Mouse (Mus musculus): ENCODE measurements at regions not wholly inside any gene's neighbourhood (a gene's known extent, or its start where the extent isn't known, plus 50 kb on each side); places are given as distances from the start of the nearest gene placed in this dataset.

DNA sequence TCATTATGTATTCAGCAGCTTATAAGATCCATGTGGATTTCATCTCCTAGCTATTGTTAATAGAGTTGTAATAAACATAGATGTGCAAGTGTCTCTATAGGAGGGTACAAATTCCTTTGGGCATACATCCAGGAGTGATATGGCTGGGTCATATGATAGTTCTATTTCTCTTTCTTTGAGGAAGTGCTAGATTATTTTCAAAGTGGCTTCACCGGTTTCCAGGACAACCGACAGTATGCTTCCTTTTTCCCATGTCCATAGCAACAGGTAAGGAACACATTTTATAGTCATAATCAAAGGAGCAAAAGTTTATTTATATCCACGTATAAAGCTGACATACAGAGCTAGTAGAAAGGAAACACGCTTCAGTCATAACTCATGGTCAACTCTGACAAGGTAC is 710.2 kb upstream of the Tenm4 start:
- Histone ChIP-seq H3K9me3 (replicated peaks; ENCODE audit: control insufficient read depth, low read length) (no peaks in the 10 kb centered on the region), H3K27ac (ENCODE audit: low read depth, low read length) (no peak overlapping the region), H3K4me1 (ENCODE audit: control insufficient read depth, insufficient read depth, low read length) (no peaks in the 10 kb centered on the region), H3K36me3 (ENCODE audit: control insufficient read depth, insufficient read depth, low read length) (no peaks in the 10 kb centered on the region), H3K9ac (ENCODE audit: low read length) (no peak overlapping the region), H3K4me3 (ENCODE audit: low read depth, low read length) (no peak overlapping the region), H3K27me3 (replicated peaks; ENCODE audit: control insufficient read depth, insufficient read depth, low read length) (no peaks in the 10 kb centered on the region), H3K4me2 (ENCODE audit: low read length) (no peak overlapping the region)
- DNase-seq (ENCODE audit: low spot score) (no peak), ATAC-seq (no peak)
- 91% methylated on average over 4 of the region's 4 CpGs for WGBS

DNA sequence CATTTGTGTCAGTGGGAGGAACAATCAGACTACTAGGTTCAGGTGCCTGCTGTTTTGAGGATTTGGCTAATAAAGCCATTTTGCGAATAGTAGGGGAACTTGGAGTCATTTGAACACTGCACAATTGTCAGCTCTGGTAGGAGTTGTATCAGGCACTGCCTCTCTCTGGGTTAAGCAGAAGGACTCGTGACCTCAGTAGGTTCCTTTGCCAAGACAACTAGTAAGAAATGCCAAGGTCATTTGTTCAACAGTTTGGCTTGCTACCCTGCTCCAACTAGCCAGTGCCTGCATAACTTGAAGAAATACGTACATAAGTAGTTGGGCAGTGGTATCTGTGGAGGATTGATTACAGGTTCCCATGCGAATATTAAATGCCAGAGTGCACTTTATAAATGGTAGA is 705.5 kb upstream of the Tenm4 start:
- Histone ChIP-seq H3K4me2 (ENCODE audit: low read length) (no peak overlapping the region), H3K9ac (ENCODE audit: low read length) (no peak overlapping the region), H3K27me3 (replicated peaks; ENCODE audit: control insufficient read depth, insufficient read depth, low read length) (no peaks in the 10 kb centered on the region), H3K9me3 (replicated peaks; ENCODE audit: control insufficient read depth, low read length) (no peaks in the 10 kb centered on the region), H3K4me3 (ENCODE audit: low read depth, low read length) (no peak overlapping the region), H3K36me3 (ENCODE audit: control insufficient read depth, insufficient read depth, low read length) (no peaks in the 10 kb centered on the region), H3K27ac (ENCODE audit: low read depth, low read length) (no peak overlapping the region), H3K4me1 (ENCODE audit: control insufficient read depth, insufficient read depth, low read length) (no peaks in the 10 kb centered on the region)
- WGBS = 88% methylated on average over 4 of the region's 4 CpGs
- DNase-seq (ENCODE audit: low spot score) = no peak
- ATAC-seq = no peak

DNA sequence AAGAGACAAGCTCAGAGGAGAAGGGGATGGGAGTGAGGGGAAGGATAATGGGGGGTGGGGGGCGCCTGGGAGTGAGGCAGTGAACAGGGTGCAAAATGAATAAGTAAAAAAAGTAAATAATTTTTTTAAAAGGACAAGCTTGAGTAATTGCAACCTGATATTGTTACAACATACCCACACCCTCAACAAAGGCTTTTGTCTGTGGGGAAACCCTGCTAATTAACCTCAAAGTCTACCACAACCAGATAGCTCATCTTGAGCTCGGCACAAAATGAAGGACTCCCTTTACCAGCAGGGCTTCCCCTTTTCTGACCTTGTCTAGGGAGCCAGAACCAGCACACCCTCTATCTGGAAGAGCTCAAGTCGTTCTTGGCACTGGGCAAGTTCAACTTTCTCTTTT is 704.0 kb upstream of the Tenm4 start:
- Histone ChIP-seq H3K36me3 (ENCODE audit: control insufficient read depth, insufficient read depth, low read length) (no peaks in the 10 kb centered on the region), H3K4me3 (ENCODE audit: low read depth, low read length) (no peak overlapping the region), H3K27me3 (replicated peaks; ENCODE audit: control insufficient read depth, insufficient read depth, low read length) (no peaks in the 10 kb centered on the region), H3K4me1 (ENCODE audit: control insufficient read depth, insufficient read depth, low read length) (no peaks in the 10 kb centered on the region), H3K27ac (ENCODE audit: low read depth, low read length) (no peak overlapping the region), H3K9me3 (replicated peaks; ENCODE audit: control insufficient read depth, low read length) (no peaks in the 10 kb centered on the region), H3K4me2 (ENCODE audit: low read length) (no peak overlapping the region), H3K9ac (ENCODE audit: low read length) (no peak overlapping the region)
- DNase-seq (ENCODE audit: low spot score) = no peak
- no peak for ATAC-seq
- 16% methylated on average over 3 of the region's 3 CpGs for WGBS

DNA sequence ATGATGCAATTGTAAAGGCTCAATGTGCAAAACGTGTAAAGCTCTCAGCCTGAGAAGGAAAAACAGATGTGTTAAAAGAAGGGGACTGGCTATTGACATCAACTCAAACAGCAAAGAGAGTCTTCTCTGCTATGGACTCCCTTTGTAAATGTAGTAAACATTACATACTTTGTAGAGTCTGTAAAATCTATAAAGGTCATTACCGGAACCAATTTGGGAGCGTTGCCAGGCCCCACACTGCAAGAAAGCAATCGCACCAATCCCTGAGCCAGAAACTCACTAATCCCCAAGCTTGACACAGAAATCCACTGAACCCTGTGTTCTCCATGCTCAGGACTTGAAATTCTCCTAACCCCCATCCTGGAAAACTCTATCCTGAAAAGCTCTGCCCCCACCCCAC is 697.2 kb upstream of the Tenm4 start:
- H3K9ac ChIP-seq (ENCODE audit: low read length) = no peak overlapping the region
- no peak for DNase-seq (ENCODE audit: low spot score)
- H3K36me3 ChIP-seq (ENCODE audit: control insufficient read depth, insufficient read depth, low read length) = no peaks in the 10 kb centered on the region
- ATAC-seq = no peak
- H3K9me3 ChIP-seq (replicated peaks; ENCODE audit: control insufficient read depth, low read length) = no peaks in the 10 kb centered on the region
- no peaks in the 10 kb centered on the region for H3K27me3 ChIP-seq (replicated peaks; ENCODE audit: control insufficient read depth, insufficient read depth, low read length)
- no peaks in the 10 kb centered on the region for H3K4me1 ChIP-seq (ENCODE audit: control insufficient read depth, insufficient read depth, low read length)
- no peak overlapping the region for H3K27ac ChIP-seq (ENCODE audit: low read depth, low read length)
- no peak overlapping the region for H3K4me3 ChIP-seq (ENCODE audit: low read depth, low read length)
- no peak overlapping the region for H3K4me2 ChIP-seq (ENCODE audit: low read length)
- 61% methylated on average over 4 of the region's 4 CpGs for WGBS

DNA sequence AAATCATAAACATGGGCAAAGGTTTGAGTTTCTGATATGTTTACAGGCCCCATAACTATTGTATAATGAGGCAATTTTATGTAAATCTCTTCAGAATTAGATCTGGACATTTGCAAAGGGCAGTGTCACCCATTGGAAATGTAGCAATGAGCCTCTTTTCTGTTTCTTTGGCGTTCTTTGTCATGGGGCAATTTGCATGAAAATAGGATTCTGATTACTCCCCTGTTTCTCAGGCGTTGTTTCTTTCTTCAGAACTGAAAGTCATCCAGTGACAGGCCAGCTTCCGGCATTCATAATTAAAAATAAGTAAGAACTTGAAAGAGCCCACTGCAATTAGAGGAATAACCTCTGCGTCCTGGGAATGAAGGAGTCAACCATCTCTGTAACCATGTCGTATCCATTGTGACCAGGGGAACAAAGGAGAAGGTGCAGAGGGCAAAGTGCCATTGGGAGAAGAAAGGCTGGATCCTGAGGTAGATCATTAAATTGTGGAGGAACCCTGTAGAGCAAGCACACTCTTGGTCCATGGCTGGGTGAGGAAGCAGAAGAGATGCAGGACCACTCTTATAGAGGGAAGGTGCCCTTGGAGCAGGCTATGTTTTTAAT is 690.8 kb upstream of the Tenm4 start:
- Histone ChIP-seq H3K27ac (ENCODE audit: low read depth, low read length) (no peak overlapping the region), H3K4me1 (ENCODE audit: control insufficient read depth, insufficient read depth, low read length) (0 out of 2 replicates have a peak, but pooled peaks cover 4% of the 10 kb centered on the region), H3K27me3 (replicated peaks; ENCODE audit: control insufficient read depth, insufficient read depth, low read length) (no peaks in the 10 kb centered on the region), H3K36me3 (ENCODE audit: control insufficient read depth, insufficient read depth, low read length) (no peaks in the 10 kb centered on the region), H3K9ac (ENCODE audit: low read length) (no peak overlapping the region), H3K9me3 (replicated peaks; ENCODE audit: control insufficient read depth, low read length) (no peaks in the 10 kb centered on the region), H3K4me2 (ENCODE audit: low read length) (no peak overlapping the region), H3K4me3 (ENCODE audit: low read depth, low read length) (no peak overlapping the region)
- no peak for DNase-seq (ENCODE audit: low spot score)
- ATAC-seq = no peak
- 3% methylated on average over 5 of the region's 5 CpGs for WGBS

DNA sequence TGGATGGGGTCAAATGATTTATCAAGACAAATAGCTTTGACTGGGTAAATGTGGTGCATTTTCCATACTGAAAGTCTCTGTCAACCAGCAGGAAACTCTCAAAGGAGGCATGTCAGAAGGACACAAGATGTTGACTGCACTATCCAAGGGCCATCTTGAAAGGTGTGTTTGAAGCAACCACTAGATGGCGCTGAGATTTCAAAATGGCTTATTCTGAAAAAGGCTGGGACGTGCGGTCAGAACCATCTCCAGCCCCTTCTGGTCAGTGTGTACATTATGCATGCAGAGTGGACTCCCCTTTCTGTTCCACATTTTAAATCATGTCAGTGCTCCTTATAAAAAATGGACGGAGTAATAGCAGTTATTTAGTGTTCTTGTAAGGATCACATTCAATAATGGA is 681.4 kb upstream of the Tenm4 start:
- Histone ChIP-seq H3K27ac (ENCODE audit: low read depth, low read length) (no peak overlapping the region), H3K4me1 (ENCODE audit: control insufficient read depth, insufficient read depth, low read length) (no peaks in the 10 kb centered on the region), H3K9ac (ENCODE audit: low read length) (no peak overlapping the region), H3K9me3 (replicated peaks; ENCODE audit: control insufficient read depth, low read length) (no peaks in the 10 kb centered on the region), H3K4me3 (ENCODE audit: low read depth, low read length) (no peak overlapping the region), H3K4me2 (ENCODE audit: low read length) (no peak overlapping the region), H3K27me3 (replicated peaks; ENCODE audit: control insufficient read depth, insufficient read depth, low read length) (no peaks in the 10 kb centered on the region), H3K36me3 (ENCODE audit: control insufficient read depth, insufficient read depth, low read length) (no peaks in the 10 kb centered on the region)
- 7% methylated on average over 4 of the region's 4 CpGs for WGBS
- DNase-seq (ENCODE audit: low spot score) (peak; percentile 84), ATAC-seq (peak; percentile 83)

DNA sequence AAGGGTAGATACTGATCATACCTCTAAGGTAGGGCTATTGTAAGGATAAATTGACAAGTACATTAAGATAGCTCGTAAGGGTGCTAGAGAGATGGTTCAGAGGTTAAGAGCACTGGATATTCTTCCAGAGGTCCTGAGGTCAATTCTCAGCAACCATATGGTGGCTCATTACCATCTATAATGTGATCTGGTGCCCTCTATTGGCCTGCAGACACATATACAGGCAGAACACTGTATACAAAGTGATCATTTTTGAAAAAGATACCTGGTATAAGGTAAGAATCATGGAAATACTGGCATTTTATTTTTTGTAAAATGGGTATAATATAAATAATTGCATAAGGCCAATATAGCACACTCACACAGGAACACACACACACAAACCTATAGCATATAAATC is 676.3 kb upstream of the Tenm4 start:
- DNase-seq (ENCODE audit: low spot score) = no peak
- 84% methylated on average over 1 of the region's 1 CpGs for WGBS
- ATAC-seq = no peak
- Histone ChIP-seq H3K27me3 (replicated peaks; ENCODE audit: control insufficient read depth, insufficient read depth, low read length) (no peaks in the 10 kb centered on the region), H3K36me3 (ENCODE audit: control insufficient read depth, insufficient read depth, low read length) (no peaks in the 10 kb centered on the region), H3K9me3 (replicated peaks; ENCODE audit: control insufficient read depth, low read length) (no peaks in the 10 kb centered on the region), H3K4me3 (ENCODE audit: low read depth, low read length) (no peak overlapping the region), H3K9ac (ENCODE audit: low read length) (no peak overlapping the region), H3K27ac (ENCODE audit: low read depth, low read length) (no peak overlapping the region), H3K4me2 (ENCODE audit: low read length) (no peak overlapping the region), H3K4me1 (ENCODE audit: control insufficient read depth, insufficient read depth, low read length) (no peaks in the 10 kb centered on the region)

DNA sequence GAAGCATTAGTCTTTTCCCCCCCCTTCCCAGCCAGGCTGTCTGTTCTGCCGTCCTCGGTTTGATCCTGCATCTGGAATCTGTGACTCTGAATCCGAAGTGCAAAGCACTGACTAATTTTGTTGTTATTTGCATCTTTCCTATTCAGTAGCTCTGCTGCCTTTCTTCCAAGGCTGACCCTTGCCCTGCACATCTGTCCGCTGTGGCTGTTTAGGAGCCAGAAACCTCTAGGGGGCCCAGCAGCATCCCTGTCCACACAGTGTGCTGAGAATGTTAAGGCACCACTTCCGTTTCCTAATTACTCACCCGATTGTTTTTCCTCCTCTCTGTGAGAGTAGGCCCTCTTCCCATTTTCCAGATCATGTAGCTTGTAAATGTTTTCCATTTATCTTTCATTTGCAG is 668.1 kb upstream of the Tenm4 start:
- no peaks in the 10 kb centered on the region for H3K36me3 ChIP-seq (ENCODE audit: control insufficient read depth, insufficient read depth, low read length)
- no peaks in the 10 kb centered on the region for H3K4me1 ChIP-seq (ENCODE audit: control insufficient read depth, insufficient read depth, low read length)
- ATAC-seq = peak; percentile 40; the same call in 1 of the 2 replicates
- no peaks in the 10 kb centered on the region for H3K9me3 ChIP-seq (replicated peaks; ENCODE audit: control insufficient read depth, low read length)
- no peak overlapping the region for H3K4me3 ChIP-seq (ENCODE audit: low read depth, low read length)
- no peak overlapping the region for H3K4me2 ChIP-seq (ENCODE audit: low read length)
- WGBS = 13% methylated on average over 6 of the region's 6 CpGs
- H3K27me3 ChIP-seq (replicated peaks; ENCODE audit: control insufficient read depth, insufficient read depth, low read length) = no peaks in the 10 kb centered on the region
- peak; percentile 7 for DNase-seq (ENCODE audit: low spot score)
- H3K27ac ChIP-seq (ENCODE audit: low read depth, low read length) = no peak overlapping the region
- no peak overlapping the region for H3K9ac ChIP-seq (ENCODE audit: low read length)

DNA sequence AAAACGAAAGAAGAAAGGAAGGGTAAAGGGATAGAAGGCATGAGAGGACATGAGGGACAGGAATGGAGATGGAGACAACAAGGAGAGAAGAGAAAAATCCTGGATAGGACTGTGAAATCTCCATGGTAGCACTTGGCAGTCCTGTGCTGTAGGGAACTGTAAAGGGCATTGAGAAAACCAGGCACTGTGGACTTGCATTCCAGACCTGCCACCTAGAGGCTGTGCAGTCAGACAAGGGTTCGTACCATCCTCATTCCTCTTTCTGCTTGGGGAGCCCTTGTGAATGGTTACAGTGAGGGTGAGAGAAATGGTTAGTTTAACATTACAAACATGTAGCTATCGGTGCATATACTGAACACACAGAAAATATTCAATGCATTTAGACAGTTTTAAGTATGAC is 623.8 kb upstream of the Tenm4 start:
- H3K9me3 ChIP-seq (replicated peaks; ENCODE audit: control insufficient read depth, low read length) = no peaks in the 10 kb centered on the region
- H3K27me3 ChIP-seq (replicated peaks; ENCODE audit: control insufficient read depth, insufficient read depth, low read length) = no peaks in the 10 kb centered on the region
- no peak overlapping the region for H3K9ac ChIP-seq (ENCODE audit: low read length)
- H3K27ac ChIP-seq (ENCODE audit: low read depth, low read length) = no peak overlapping the region
- WGBS = 50% methylated on average over 3 of the region's 3 CpGs
- no peak overlapping the region for H3K4me3 ChIP-seq (ENCODE audit: low read depth, low read length)
- H3K4me1 ChIP-seq (ENCODE audit: control insufficient read depth, insufficient read depth, low read length) = no peaks in the 10 kb centered on the region
- DNase-seq (ENCODE audit: low spot score) = no peak
- H3K4me2 ChIP-seq (ENCODE audit: low read length) = no peak overlapping the region
- ATAC-seq = no peak
- no peaks in the 10 kb centered on the region for H3K36me3 ChIP-seq (ENCODE audit: control insufficient read depth, insufficient read depth, low read length)

Data from forebrain, embryonic 14.5 days (tissue).